Mouse (Mus musculus) c-Kit-negative CD71-positive TER-119-positive erythroid progenitor cells, embryonic 14.5 days (primary cell): ENCODE data around the gene Hoxa7.

Experiments
- DNase-seq: peaks from one replicate; pipeline ENCODE4 v3.0.0-alpha.2; 2013; ENCODE audit warnings: low read depth, low spot score

The Hoxa7 gene

GRCm38 (mm10) chr6:52177061-52177735, 44.5 kb downstream of the Hoxa7 start, which contains the start of gene 5730596B20Rik:
Gene 5730596B20Rik (plus strand): TSS chr6:52177498.
- DNase-seq, result no peak

GRCm38 (mm10) chr6:52176391-52176790, 45.3 kb downstream of the Hoxa7 start:
- DNase-seq, result no peak

GRCm38 (mm10) chr6:52175864-52176263, 45.8 kb downstream of the Hoxa7 start:
- DNase-seq, result no peak

GRCm38 (mm10) chr6:52174968-52175751, 46.5 kb downstream of the Hoxa7 start:
- no peak for DNase-seq

GRCm38 (mm10) chr6:52173648-52174047, 48.0 kb downstream of the Hoxa7 start:
- DNase-seq, result no peak

- no peak for DNase-seq
Measured at GRCm38 (mm10) chr6:52172501-52172900, 49.2 kb downstream of the Hoxa7 start.

GRCm38 (mm10) chr6:52171938-52172337, 49.7 kb downstream of the Hoxa7 start:
- no peak for DNase-seq

GRCm38 (mm10) chr6:52171331-52171730, 50.3 kb downstream of the Hoxa7 start:
- no peak for DNase-seq

- DNase-seq, result no peak
Measured at GRCm38 (mm10) chr6:52170898-52171223, 50.8 kb downstream of the Hoxa7 start.

- no peak for DNase-seq
Measured at GRCm38 (mm10) chr6:52170166-52170897, 51.3 kb downstream of the Hoxa7 start.

GRCm38 (mm10) chr6:52169499-52170165, 52.0 kb downstream of the Hoxa7 start:
- no peak for DNase-seq

- no peak for DNase-seq
Measured at GRCm38 (mm10) chr6:52168191-52169055, 53.2 kb downstream of the Hoxa7 start.

GRCm38 (mm10) chr6:52167736-52168161, 53.9 kb downstream of the Hoxa7 start:
- no peak for DNase-seq

- DNase-seq, result no peak
Measured at GRCm38 (mm10) chr6:52167176-52167575, 54.5 kb downstream of the Hoxa7 start.

GRCm38 (mm10) chr6:52166431-52167077, 55.1 kb downstream of the Hoxa7 start:
- DNase-seq, result no peak

GRCm38 (mm10) chr6:52165441-52166370, 55.9 kb downstream of the Hoxa7 start:
- no peak for DNase-seq

GRCm38 (mm10) chr6:52164626-52165440, 56.8 kb downstream of the Hoxa7 start, which contains the start of gene Hoxa2:
Gene Hoxa2 (minus strand): TSS chr6:52164831.
- DNase-seq, result no peak
